Mouse (Mus musculus) A20 (cell line): ENCODE data around the gene Slc30a6.
"Not testable (repeated sequence)": the region's sequence is repeated elsewhere in the genome, so short reads cannot be mapped to it uniquely, and the experiment has no call there.

Experiments
- DNase-seq: peaks from one replicate; pipeline ENCODE4 v3.0.0-alpha.2; 2011; ENCODE audit warnings: low read depth, low spot score

The Slc30a6 gene

GRCm38 (mm10) chr17:74449776-74450175 lies 54.4 kb downstream of the Slc30a6 start:
- DNase-seq = no peak

- no peak for DNase-seq
These were observed 58.5 kb downstream of the Slc30a6 start for GRCm38 (mm10) chr17:74453928-74454327.

GRCm38 (mm10) chr17:74454660-74455059 lies 59.3 kb downstream of the Slc30a6 start:
- DNase-seq = no peak

GRCm38 (mm10) chr17:74455426-74455825 lies 60.0 kb downstream of the Slc30a6 start:
- no peak for DNase-seq

- DNase-seq = no peak
These were observed 61.4 kb downstream of the Slc30a6 start for GRCm38 (mm10) chr17:74456825-74457224.

GRCm38 (mm10) chr17:74457972-74458677 lies 62.7 kb downstream of the Slc30a6 start:
- DNase-seq = peak; percentile 24

GRCm38 (mm10) chr17:74458711-74459408 lies 63.5 kb downstream of the Slc30a6 start, which contains the start of gene Nlrc4:
Nlrc4 (minus strand) TSS chr17:74459142.
- peak; percentile 60 for DNase-seq

GRCm38 (mm10) chr17:74463510-74463909 lies 68.1 kb downstream of the Slc30a6 start:
- no peak for DNase-seq

- not testable (repeated sequence) for DNase-seq
These were observed 72.6 kb downstream of the Slc30a6 start for GRCm38 (mm10) chr17:74467981-74468380.

- not testable (repeated sequence) for DNase-seq
These were observed 74.7 kb downstream of the Slc30a6 start for GRCm38 (mm10) chr17:74470133-74470532.
